Mouse (Mus musculus) embryonic fibroblast, embryonic 13.5 days (primary cell): ENCODE results near the gene Dhodh. TPM values are rescaled to one million over a fixed set of nuclear protein-coding genes. Genes with fewer than 3 reads are reported as not detected.

Source experiments
- H3K27ac ChIP-seq: 2 replicates; pipeline ENCODE4 v1.5.1; 2012; ENCODE audit warnings: low read length, control low read depth, inconsistent platforms; ENCODE audit not compliant: insufficient read depth
- H3K4me1 ChIP-seq: 2 replicates; pipeline ENCODE4 v1.6.1; 2011; ENCODE audit warnings: low read length; ENCODE audit not compliant: control insufficient read depth, insufficient read depth
- H3K4me3 ChIP-seq: 2 replicates; pipeline ENCODE4 v1.5.1; 2011; ENCODE audit warnings: mild to moderate bottlenecking, control low read depth, low read length; ENCODE audit not compliant: insufficient read depth
- CTCF ChIP-seq: IDR thresholded peaks from 2 replicates; pipeline ENCODE4 v1.5.1; 2011; ENCODE audit warnings: mild to moderate bottlenecking, control low read depth, low read length, moderate library complexity, borderline replicate concordance; ENCODE audit not compliant: insufficient read depth
- POLR2A ChIP-seq: IDR thresholded peaks from 2 replicates; pipeline ENCODE4 v1.6.1; 2011; ENCODE audit warnings: low read depth, mild to moderate bottlenecking, control low read depth, low read length, moderate library complexity
- polyA plus RNA-seq: library from polyadenylated mRNA; stranded (reverse); fragments of >200 nt; gene quantifications from 2 replicates; pipeline ENCODE4 v1.2.4, GENCODE M21; 2011; ENCODE audit warnings: low read depth; ENCODE audit not compliant: missing spikeins, insufficient read length

Dhodh gene
- polyA plus RNA-seq, 1 experiment, result 10.6 TPM

DNA sequence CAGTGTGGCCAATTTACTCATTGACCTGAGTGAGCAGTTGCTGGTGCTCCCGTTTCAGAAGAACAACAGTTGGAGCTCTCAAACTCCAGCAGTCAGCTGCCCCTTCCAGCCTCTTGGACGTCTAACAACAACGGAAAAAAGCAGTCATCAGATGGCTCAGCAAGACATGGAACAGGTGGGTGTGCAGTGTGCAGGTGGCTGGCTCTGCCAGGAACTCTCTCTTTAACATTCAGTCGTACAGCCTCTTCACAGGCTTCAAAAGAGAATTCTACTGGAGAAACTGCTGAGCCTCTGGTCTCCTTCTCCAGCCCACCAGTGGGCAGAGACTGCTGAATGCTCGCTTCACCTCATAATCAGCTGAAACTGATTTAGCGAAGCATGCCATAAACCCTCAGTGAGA is 20.2 kb upstream of the Dhodh start:
- Histone ChIP-seq H3K4me1 (no peaks in the 10 kb centered on the region), H3K4me3 (no peak overlapping the region), H3K27ac (no peak overlapping the region)
- TF ChIP-seq POLR2A (no peak), CTCF (no peak)

DNA sequence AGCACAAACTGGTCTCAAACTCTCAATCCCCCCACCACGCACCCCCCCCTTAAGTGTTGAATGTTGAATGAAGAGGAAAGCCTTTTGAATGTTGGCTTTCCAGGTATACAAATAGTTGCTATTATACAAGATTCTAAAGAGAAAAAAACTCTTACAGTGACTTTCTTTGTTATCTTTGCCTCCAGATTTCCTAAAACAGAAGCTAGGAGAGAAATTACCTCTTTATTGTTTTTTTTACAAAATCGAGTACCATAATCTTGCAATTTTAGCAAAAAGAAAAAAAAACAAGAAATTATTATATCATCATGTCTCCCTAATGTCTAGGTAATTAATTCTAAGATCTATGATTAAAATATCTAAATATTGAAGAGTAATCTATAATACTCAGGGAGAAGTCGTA is 7.1 kb upstream of the Dhodh start:
- Histone ChIP-seq H3K4me1 (no peaks in the 10 kb centered on the region), H3K27ac (no peak overlapping the region), H3K4me3 (no peak overlapping the region)
- TF ChIP-seq CTCF (no peak), POLR2A (no peak)

DNA sequence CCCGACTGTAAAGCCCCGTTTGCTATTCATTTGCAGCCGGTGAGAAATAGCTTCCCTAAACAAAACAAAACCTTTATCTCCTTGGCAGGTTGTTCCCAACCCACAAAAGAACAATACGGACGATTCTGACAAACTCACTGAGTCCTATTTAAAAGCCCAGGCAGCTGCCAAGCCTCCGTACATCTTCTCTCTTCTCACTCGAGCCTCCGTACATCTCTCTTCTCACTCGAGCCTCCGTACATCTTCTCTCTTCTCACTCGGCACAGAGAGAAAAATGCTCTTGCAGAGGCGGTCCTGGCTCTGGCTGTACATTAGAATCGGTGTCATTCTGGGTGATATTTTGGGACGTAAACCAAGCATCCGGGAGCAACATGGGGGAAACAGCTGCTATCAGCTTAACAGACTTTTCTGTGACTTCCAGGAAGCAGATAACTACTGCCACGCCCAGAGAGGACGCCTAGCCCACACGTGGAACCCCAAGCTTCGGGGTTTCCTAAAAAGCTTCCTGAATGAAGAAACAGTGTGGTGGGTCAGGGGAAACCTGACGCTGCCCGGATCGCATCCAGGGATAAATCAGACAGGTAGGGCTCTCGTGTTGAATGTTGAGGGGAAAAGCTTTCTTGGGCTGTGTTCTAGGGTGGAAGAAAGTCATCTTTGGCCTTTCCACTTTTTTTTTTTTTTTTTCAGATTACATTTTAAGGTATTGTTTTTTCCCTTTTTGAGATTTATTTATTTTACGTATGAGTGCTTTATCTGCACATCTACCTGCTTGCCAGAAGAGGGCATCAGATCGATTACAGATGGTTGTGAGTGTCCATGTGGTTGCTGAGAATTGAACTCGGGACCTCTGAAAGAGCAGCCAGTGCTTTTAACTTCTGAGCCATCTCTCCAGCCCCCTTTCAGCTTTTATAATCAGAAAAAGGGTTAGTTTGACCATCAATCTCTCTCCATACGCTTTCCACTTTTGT is 6.1 kb upstream of the Dhodh start, which contains the start of gene Pkd1l3:
Pkd1l3 (plus strand) TSS at position 275 of the 968 bp plus-strand sequence.
- no peaks in the 10 kb centered on the region for H3K4me1 ChIP-seq
- H3K4me3 ChIP-seq, result no peak within 1 kb of the TSS
- no peak for TF ChIP-seq CTCF
- no peak for TF ChIP-seq POLR2A
- H3K27ac ChIP-seq, result no peak within 1 kb of the TSS

DNA sequence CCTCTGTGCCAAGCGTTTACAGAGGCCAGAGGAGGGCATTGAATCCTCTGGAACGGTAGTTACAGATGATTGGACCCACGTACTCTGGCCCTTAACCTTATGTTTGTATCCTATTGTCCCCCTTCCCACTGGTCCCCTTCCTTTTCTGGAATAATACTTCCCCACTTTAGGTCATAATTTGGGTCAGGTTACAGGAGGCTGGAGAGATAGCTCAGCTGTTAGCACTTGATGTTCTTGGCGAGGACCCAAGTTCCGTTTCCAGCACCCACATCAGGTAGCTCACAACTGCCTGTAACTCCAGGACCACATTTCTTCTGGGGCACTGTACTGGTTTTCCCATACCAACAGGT is 655 bp upstream of the Dhodh start:
- peak overlapping the region; percentile 38 for H3K4me3 ChIP-seq
- 0 out of 2 replicates have a peak, but pooled peaks cover 4% of the 10 kb centered on the region for H3K4me1 ChIP-seq
- H3K27ac ChIP-seq, result peak overlapping the region; percentile 92
- no peak for TF ChIP-seq CTCF

DNA sequence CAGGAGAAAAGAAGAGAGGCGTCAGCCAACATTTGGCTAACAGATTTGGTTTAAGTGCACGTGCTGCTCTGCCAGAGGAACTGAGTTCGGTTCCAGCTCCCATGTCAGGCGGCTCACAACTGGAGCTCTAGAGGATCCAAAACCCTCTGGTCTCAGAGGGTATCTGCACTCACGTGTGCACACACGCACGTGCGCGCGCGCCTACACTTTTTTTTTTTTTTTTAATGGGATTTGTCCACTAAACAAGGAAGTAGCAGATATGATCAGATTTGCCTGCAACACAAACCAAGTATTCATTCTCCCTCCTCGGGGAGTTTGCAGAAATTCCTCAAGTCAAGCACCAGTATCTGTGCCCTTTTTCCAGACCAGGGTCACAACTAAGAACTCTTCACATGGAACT is 823 bp downstream of the Dhodh start:
- H3K4me3 ChIP-seq, result peak overlapping the region; percentile 76
- TF ChIP-seq POLR2A (no peak), CTCF (no peak)
- H3K4me1 ChIP-seq, result 0 out of 2 replicates have a peak, but pooled peaks cover 4% of the 10 kb centered on the region
- no peak overlapping the region for H3K27ac ChIP-seq

DNA sequence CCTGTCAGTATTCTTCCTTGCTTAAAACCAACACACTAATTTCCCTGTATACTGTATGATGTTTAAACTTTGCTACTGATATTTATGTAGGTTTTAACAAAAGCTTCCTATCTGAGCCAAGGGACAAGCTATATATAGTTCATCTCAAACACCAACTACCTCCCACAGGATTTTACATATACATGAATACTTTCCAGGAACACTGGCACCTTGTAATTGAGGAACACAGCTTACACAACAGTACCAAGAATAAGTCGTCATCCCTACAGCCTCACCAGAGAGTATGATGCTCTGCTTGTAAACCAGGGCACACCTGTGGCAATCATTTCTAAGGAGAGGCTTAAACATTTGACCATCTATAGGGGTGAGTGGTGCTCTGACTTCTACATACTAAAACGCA is 1.7 kb downstream of the Dhodh start:
- Histone ChIP-seq H3K4me1 (0 out of 2 replicates have a peak, but pooled peaks cover 4% of the 10 kb centered on the region), H3K4me3 (no peak overlapping the region), H3K27ac (no peak overlapping the region)
- TF ChIP-seq POLR2A (no peak), CTCF (no peak)

DNA sequence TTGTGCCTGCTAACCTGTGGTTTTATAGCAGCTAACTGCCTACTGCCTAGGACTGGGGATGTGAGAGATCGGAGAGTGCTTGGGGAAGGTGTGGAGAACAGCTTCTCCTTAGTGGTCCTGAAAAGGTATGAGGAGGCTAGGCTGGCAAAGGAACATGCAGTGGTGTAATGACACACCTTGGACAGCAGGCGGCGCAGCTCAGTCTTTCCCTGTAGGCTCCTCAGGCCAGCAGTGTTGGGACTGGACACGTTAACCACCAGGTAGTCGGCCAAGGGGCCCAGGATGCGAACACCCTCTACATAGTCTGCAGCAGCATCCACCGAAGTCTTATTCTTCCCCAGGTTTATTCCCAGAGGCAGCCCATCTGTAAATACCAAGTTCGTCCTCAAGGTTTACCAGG is 12.6 kb downstream of the Dhodh start:
- H3K27ac ChIP-seq, result no peak overlapping the region
- H3K4me3 ChIP-seq, result no peak overlapping the region
- TF ChIP-seq CTCF (peak; percentile 95), POLR2A (no peak)
- no peaks in the 10 kb centered on the region for H3K4me1 ChIP-seq

DNA sequence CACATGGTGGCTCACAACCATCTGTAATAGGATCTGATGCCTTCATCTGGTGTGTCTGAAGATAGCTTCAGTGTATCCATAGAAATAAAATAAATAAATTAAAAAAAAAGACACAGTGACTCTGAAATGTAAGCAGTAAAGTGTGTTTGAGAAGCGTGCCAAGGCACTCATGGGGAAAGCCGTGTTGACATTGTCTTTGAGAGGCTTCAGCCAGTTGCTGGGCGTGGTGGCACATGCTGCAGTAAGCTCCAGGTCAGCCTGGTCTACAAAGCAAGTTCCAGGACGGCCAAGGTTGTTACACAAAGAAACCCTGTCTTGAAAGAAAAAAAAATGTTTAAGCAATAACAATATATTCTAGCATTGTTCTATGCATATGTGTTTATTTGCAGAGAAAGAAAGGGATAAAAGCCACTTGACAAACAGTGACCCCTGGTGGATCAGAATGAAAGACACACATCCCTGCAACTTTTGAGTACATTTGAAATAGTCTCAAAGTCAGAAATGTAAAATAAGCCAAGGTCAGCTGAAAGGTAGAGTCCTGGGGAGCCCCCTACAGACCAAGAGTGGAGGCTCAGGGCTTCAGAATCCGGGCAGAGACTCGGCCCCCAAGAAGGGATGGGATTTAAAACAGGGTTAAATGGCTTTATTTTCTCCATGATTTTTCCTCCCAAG is 15.2 kb downstream of the Dhodh start:
- Histone ChIP-seq H3K27ac (no peak overlapping the region), H3K4me3 (no peak overlapping the region), H3K4me1 (no peaks in the 10 kb centered on the region)

DNA sequence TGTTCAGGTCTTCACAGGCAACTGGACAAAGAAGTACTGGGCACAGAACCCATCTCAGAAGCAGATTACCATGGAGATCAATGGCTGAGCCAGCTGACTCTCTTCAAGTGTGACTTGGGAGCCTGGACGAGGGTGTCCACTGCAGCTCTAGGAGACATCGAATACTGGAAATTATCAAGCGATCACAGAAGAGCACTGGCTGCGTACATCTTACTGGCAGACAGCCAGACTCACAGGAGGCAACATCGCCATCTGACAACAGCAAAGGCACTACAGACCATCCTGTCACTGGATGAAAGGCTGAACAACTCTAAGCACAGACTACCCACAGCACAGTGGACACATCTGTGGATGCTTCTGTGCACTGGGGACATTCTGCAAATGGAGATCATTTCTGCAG is 16.3 kb downstream of the Dhodh start:
- TF ChIP-seq POLR2A (no peak), CTCF (no peak)
- Histone ChIP-seq H3K27ac (no peak overlapping the region), H3K4me3 (no peak overlapping the region), H3K4me1 (no peaks in the 10 kb centered on the region)

More for the DNA sequence above, 15.2 kb downstream of the Dhodh start:
- TF ChIP-seq POLR2A (no peak), CTCF (no peak)

DNA sequence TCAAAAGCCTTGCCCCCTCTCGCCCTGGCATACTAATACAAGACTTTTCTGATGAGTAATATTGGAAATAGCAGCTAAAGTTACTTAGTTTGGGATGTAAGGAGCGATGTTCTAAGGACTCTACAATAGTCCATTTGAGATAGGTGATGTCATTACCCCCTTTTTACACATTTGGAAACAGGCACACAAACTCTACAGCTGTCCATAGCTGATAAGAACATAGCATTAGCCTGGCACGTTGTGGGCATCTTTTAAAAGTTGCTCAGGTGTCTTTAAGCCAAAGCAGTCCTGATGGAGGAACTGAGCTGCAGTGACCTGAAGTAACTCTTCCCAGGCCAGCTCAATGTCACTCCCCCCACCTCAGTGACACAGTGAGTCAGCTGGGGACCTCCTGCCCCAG is 17.1 kb downstream of the Dhodh start:
- TF ChIP-seq CTCF (no peak), POLR2A (no peak)
- Histone ChIP-seq H3K27ac (no peak overlapping the region), H3K4me1 (no peaks in the 10 kb centered on the region), H3K4me3 (no peak overlapping the region)
